Mouse (Mus musculus) gastrocnemius, postnatal 25 days (tissue): ENCODE measurements at regions not wholly inside any gene's neighbourhood (a gene's known extent, or its start where the extent isn't known, plus 50 kb on each side); places are given as distances from the start of the nearest gene placed in this dataset.
A peak's percentile ranks its signal among the peaks of the same experiment; 100 is the strongest.

Source experiments
- DNase-seq: peaks from one replicate; pipeline ENCODE4 v3.0.0; 2022

- DNase-seq: no peak
These were observed 55.9 kb upstream of the Ddx3x start for GRCm38 (mm10) chrX:13224902-13225301.

DNA sequence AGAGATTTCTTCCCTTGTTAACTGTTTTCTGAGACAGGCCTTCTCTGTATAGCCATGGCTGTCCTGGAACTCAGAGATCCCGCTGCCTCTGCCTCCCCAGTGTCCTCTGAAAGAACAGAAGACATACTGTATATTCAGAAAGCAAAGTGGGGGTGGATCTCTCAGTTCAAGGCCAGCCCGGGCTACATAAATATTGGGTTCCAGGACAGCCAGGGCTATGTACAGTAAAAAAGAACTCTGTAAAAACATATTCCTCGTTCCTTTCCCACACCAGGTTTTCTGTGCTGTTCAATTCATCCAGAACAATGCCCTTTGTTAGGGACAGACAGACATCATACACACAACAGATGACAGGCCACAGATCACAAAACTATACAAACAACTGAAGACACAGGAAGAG is 54.3 kb upstream of the Ddx3x start:
- DNase-seq: no peak

DNA sequence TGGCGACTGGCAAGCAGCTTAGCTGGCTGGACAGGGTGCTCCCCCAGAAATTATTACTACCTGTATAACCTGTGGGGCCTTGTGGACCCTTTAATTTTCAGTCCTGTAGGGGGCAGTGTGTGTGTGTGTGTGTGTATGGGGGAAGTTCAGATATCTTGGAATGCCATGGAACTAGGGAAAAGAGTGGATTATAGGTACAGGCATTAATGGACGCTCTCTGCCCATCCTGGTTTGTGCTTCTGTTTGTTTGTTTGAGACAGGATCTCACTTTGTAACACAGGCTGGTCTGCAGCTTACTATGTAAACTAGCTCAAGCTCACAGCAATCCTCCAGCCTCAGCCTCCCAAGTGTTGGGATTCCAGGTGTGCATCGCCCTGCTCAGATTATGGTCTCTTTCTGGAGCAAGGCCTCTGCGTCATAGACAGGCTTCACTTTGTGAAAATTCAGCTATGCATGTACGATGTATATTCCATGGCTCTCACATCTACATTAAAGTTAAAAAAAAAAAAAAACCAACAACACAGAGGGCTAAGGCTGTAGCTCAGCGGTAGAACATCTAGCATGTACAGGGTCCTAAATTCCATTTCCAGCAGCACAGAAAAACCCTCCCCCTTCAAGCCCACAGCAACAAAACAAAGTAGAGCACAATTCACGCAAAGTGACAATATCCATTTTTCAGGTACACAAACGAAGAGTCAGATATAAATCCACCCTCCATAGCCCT is 50.7 kb upstream of the Ddx3x start:
- DNase-seq: no peak

DNA sequence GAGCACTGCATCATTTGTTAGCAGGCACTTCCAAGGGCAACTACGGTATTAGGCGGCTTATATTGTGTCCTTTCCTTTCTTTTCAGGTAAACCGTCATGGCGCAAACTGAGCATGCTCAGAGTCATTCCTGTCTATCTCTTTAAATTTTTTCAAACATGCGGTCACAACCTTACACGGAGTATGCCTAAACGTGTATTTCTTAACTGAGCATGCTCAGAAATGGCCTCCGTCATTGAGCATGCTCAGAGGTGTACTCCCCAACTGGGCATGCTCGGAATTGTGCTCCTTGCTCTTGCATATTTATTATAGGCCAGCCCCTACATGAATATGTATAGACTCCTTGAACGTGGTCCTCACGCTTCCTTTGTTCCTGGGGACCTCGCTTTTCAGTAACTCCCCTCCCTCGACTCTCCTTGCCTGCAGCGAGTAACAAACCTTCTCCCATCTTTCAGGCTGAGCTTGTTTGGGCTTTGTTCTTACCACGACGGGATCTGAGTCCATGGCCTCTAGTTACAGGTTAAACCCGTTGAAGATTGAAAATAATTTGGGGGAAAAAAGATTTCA is 50.1 kb upstream of the Ddx3x start:
- peak; percentile 73 for DNase-seq
